Mouse (Mus musculus) heart, embryonic 13.5 days (tissue): Measurements from ENCODE around the gene Mlycd. TPM values are rescaled to one million over a fixed set of nuclear protein-coding genes. Genes with fewer than 3 reads are reported as not detected.

Experiments used
- ATAC-seq: fragments of 200-750 bp; cut with Nextera tagmentation; 2 replicates; pipeline ENCODE4 v1.8.0; 2017; ENCODE audit warnings: moderate TSS enrichment; ENCODE audit not compliant: insufficient number of reproducible peaks, low FRiP score, low TSS enrichment; ENCODE audit errors: extremely low read depth
- H3K27ac ChIP-seq: fragments of 300-500 bp; sonication (generic); replicated peaks from 2 replicates; pipeline ENCODE4 v1.5.1; 2015; ENCODE audit warnings: moderate library complexity, mild to moderate bottlenecking, inconsistent platforms
- H3K27me3 ChIP-seq: fragments of 300-500 bp; sonication (generic); replicated peaks from 2 replicates; pipeline ENCODE4 v1.6.1; 2015; ENCODE audit warnings: mild to moderate bottlenecking, inconsistent platforms
- H3K36me3 ChIP-seq: fragments of 300-500 bp; sonication (generic); 2 replicates; pipeline ENCODE4 v1.6.1; 2015; ENCODE audit warnings: mild to moderate bottlenecking, inconsistent platforms
- H3K4me1 ChIP-seq: fragments of 300-500 bp; sonication (generic); 2 replicates; pipeline ENCODE4 v1.6.1; 2015; ENCODE audit warnings: inconsistent platforms
- H3K4me2 ChIP-seq: fragments of 300-500 bp; sonication (generic); 2 replicates; pipeline ENCODE4 v1.6.1; 2015; ENCODE audit warnings: inconsistent platforms, mild to moderate bottlenecking, moderate library complexity
- H3K4me3 ChIP-seq: fragments of 300-500 bp; sonication (generic); 2 replicates; pipeline ENCODE4 v1.5.1; 2015; ENCODE audit warnings: moderate library complexity, mild to moderate bottlenecking, inconsistent platforms
- H3K9ac ChIP-seq: fragments of 300-500 bp; sonication (generic); 2 replicates; pipeline ENCODE4 v1.6.1; 2015; ENCODE audit warnings: inconsistent platforms, mild to moderate bottlenecking, moderate library complexity
- H3K9me3 ChIP-seq: fragments of 300-500 bp; sonication (generic); 2 replicates; pipeline ENCODE4 v1.6.1; 2016; ENCODE audit warnings: inconsistent platforms
- WGBS: fragments of 180-500 bp; shearing (Covaris S2); methylation state at CpG from one replicate; pipeline ENCODE4 v1.1.7; 2015; ENCODE audit warnings: mixed read lengths; 5-methylcytosine and 5-hydroxymethylcytosine counted together
- polyA plus RNA-seq: library from polyadenylated mRNA; unstranded; fragments of >200 nt; fragmentation: Nextera tagmentation; extraction: Ambion mirVana; gene quantifications from 2 replicates; pipeline ENCODE4 v1.2.1, GENCODE M21; 2015

Gene Mlycd
- polyA plus RNA-seq, 1 experiment from 2014 or later: 17.0 TPM

DNA sequence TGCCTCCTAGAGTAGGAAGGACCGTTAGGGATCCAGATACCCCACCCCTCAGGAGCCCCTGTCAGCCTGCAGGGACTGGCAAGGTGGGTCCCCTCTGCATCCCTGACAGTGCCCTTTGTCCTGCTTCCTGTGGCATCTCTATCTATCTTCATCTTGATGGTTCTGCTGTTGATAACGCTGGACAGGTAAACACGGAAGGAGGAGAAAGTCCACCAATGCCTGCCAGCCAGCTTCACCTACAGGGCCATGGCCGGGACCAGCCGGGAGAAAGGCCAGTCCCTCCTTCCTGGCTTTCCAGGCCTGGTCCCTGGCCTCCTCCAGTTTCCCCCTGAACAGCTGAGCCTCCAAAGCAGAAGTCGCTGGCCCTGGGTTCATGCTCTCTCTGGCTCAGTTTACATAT lies 39.9 kb downstream of the Mlycd start:
- Histone ChIP-seq H3K27ac (no peak overlapping the region), H3K9me3 (no peaks in the 10 kb centered on the region), H3K4me1 (peaks cover 11% of the 10 kb centered on the region), H3K36me3 (no peaks in the 10 kb centered on the region), H3K9ac (no peak overlapping the region), H3K4me3 (no peak overlapping the region), H3K4me2 (no peak overlapping the region), H3K27me3 (peaks cover 7% of the 10 kb centered on the region)
- 69% methylated on average over 6 of the region's 6 CpGs for WGBS
- no peak for ATAC-seq

DNA sequence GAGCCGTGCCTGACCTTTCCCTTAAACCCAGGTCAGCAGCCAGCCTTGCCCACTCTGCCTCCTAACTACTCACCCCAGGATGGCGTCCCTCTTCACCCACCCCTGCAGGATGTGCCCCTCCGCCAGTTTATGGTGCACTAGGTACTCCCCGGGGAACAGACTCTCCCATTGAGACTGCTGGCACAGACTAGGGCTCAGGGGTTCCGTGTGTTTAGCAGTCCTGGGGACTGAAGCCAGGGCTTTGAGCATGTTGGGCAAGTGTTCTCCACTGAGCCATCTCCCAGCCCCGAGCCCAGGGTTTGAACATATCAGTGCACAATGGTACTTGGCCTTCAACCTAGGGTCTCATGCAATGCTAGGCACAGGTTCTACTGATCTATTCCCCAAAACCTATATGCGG lies 40.8 kb downstream of the Mlycd start:
- H3K9me3 ChIP-seq: no peaks in the 10 kb centered on the region
- peaks cover 18% of the 10 kb centered on the region for H3K4me1 ChIP-seq
- WGBS: 81% methylated on average over 7 of the region's 7 CpGs
- H3K36me3 ChIP-seq: no peaks in the 10 kb centered on the region
- H3K4me3 ChIP-seq: no peak overlapping the region
- peaks cover 13% of the 10 kb centered on the region for H3K27me3 ChIP-seq
- no peak for ATAC-seq
- no peak overlapping the region for H3K9ac ChIP-seq
- no peak overlapping the region for H3K4me2 ChIP-seq
- no peak overlapping the region for H3K27ac ChIP-seq

DNA sequence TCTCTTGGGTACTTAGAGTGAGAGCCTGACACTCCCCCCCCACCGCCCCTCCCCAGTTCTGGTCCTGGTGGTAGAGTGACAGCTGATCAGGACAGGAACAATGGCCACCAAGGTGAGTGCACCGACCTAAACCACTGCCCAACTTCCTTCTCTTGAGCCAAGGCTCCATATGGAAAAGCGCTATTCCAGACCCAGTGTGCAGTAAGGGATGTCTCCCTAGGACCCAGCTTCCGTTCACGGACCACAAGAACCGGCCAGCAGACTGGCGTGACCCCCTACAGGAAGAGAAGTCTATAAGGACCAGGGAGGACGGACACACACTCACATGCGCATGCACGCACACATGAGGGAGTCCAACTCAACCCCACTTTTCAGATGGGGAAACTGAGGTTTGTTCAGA lies 41.7 kb downstream of the Mlycd start:
- H3K4me3 ChIP-seq: no peak overlapping the region
- peak overlapping the region; percentile 31; the same call in 1 of the 2 replicates for H3K4me2 ChIP-seq
- ATAC-seq: no peak
- peaks cover 24% of the 10 kb centered on the region for H3K4me1 ChIP-seq
- no peaks in the 10 kb centered on the region for H3K9me3 ChIP-seq
- H3K27me3 ChIP-seq: peaks cover 17% of the 10 kb centered on the region
- no peak overlapping the region for H3K9ac ChIP-seq
- WGBS: 90% methylated on average over 10 of the region's 10 CpGs
- no peaks in the 10 kb centered on the region for H3K36me3 ChIP-seq
- no peak overlapping the region for H3K27ac ChIP-seq

DNA sequence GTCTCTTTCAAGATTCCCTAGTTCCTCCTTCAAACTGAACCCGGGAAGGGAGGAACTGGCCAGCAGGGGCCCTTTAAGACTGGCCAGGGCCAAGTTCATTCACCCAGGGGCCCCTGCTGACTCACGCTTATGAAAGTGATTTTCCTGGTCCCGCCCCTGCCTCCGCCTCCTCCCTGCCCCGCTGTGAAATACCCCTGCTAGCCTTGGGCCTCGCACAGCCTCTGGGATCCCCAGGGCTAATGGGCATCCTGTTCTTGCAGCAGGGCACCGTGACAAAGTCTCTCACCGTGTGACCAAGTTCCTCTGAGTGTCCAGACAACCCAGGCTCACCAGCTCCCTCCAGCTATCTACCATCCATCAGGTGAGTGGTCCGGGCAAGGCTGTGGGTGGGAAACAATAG lies 42.3 kb downstream of the Mlycd start:
- WGBS: 14% methylated on average over 9 of the region's 9 CpGs
- H3K4me3 ChIP-seq: 0 out of 2 replicates have a peak overlapping the region, but pooled peaks have one; percentile 6
- H3K9me3 ChIP-seq: no peaks in the 10 kb centered on the region
- H3K9ac ChIP-seq: 0 out of 2 replicates have a peak overlapping the region, but pooled peaks have one; percentile 1
- no peak for ATAC-seq
- peaks cover 24% of the 10 kb centered on the region for H3K27me3 ChIP-seq
- peaks cover 24% of the 10 kb centered on the region for H3K4me1 ChIP-seq
- no peak overlapping the region for H3K27ac ChIP-seq
- H3K36me3 ChIP-seq: no peaks in the 10 kb centered on the region
- H3K4me2 ChIP-seq: peak overlapping the region; percentile 31

DNA sequence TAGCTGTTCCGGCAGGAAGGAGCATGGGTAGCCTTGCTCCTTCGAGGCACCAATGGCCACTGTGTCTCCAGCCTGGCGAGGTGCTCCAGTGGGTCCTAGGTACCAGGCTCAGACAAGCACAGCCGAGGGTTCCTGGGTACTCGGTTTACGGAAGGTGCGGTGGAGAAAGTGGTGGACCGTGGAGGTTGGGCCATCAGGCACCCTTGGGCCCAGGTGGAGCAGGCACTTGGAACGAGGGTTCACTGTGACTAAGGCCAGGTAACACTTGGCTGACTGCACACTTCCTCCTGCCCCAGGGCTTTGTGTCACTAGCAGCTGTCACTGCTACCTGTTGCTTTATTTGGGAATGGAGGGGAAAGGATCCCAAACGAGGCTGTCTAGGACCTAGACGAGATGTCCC lies 42.8 kb downstream of the Mlycd start:
- H3K4me1 ChIP-seq: peaks cover 24% of the 10 kb centered on the region
- no peaks in the 10 kb centered on the region for H3K36me3 ChIP-seq
- ATAC-seq: no peak
- 68% methylated on average over 11 of the region's 11 CpGs for WGBS
- no peak overlapping the region for H3K27ac ChIP-seq
- no peak overlapping the region for H3K4me3 ChIP-seq
- H3K27me3 ChIP-seq: peaks cover 29% of the 10 kb centered on the region
- H3K9ac ChIP-seq: no peak overlapping the region
- H3K9me3 ChIP-seq: no peaks in the 10 kb centered on the region
- peak overlapping the region; percentile 31 for H3K4me2 ChIP-seq

DNA sequence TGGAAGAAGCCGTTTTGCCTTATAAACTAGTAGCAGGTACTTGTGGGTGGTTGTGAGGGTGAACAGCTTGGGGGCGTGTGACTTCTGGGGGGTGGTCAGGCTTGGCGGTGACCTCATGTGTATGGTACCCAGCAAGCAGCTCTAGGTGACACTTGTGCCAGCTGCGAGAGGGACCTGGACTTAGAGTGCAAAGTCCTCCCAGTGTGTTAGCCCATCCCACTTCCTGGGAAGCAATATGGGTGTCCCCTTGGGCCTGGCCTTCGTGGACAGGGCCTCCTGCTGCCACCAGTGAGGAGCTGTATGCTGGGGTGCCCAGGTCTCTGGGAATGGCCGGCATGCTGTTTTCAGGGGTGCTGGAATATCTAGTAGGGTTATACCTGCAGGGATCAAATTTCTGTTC lies 44.2 kb downstream of the Mlycd start:
- no peak overlapping the region for H3K9ac ChIP-seq
- no peaks in the 10 kb centered on the region for H3K36me3 ChIP-seq
- H3K4me3 ChIP-seq: no peak overlapping the region
- ATAC-seq: no peak
- WGBS: 73% methylated on average over 6 of the region's 6 CpGs
- H3K4me2 ChIP-seq: no peak overlapping the region
- no peak overlapping the region for H3K27ac ChIP-seq
- no peaks in the 10 kb centered on the region for H3K9me3 ChIP-seq
- H3K27me3 ChIP-seq: peaks cover 36% of the 10 kb centered on the region
- H3K4me1 ChIP-seq: peaks cover 24% of the 10 kb centered on the region

DNA sequence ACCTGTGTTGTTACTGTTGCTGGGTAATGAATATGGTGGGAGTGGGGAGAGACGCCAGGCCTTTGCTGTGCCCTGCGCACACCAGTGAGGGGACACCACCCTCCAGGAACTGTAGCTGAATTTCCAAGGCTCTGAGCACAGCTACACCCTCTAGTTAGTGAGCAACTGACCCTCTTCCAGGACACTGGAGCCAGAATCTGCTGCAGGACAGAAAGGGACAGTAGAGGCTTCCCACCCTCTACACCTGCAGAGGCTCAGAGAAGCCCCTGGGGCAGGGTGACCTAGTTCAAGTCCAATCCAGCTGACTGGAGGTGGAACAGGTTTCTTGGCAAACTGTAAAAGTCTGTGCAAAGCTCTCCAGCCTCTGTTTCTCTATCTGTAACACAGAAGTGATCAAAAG lies 44.7 kb downstream of the Mlycd start:
- Histone ChIP-seq H3K36me3 (no peaks in the 10 kb centered on the region), H3K27me3 (peaks cover 42% of the 10 kb centered on the region), H3K4me1 (peaks cover 24% of the 10 kb centered on the region), H3K4me2 (no peak overlapping the region), H3K4me3 (no peak overlapping the region), H3K9ac (no peak overlapping the region), H3K27ac (no peak overlapping the region), H3K9me3 (no peaks in the 10 kb centered on the region)
- 86% methylated on average over 2 of the region's 2 CpGs for WGBS
- no peak for ATAC-seq

DNA sequence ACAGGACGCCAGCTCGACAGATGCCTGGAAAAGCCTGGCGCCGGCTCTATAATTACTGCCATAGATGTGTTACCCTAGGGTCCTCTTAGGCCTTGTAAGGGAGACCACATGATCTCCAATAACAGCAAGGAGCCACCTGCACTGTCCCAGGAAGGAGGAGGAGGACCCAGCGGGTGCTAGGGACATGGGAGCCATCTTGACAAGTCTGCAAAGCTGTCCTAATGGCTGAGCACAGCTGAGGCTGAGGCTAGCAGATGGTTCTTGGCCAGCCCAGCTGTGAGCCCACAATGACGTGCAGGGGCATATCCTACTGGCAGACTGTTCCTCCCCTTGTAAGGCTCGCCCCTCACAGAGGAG lies 45.2 kb downstream of the Mlycd start:
- H3K4me1 ChIP-seq: peaks cover 24% of the 10 kb centered on the region
- no peak overlapping the region for H3K27ac ChIP-seq
- no peaks in the 10 kb centered on the region for H3K36me3 ChIP-seq
- H3K4me2 ChIP-seq: no peak overlapping the region
- WGBS: 76% methylated on average over 7 of the region's 7 CpGs
- H3K27me3 ChIP-seq: peaks cover 46% of the 10 kb centered on the region
- no peak for ATAC-seq
- no peak overlapping the region for H3K4me3 ChIP-seq
- peak overlapping the region; percentile 37 for H3K9ac ChIP-seq
- H3K9me3 ChIP-seq: no peaks in the 10 kb centered on the region

DNA sequence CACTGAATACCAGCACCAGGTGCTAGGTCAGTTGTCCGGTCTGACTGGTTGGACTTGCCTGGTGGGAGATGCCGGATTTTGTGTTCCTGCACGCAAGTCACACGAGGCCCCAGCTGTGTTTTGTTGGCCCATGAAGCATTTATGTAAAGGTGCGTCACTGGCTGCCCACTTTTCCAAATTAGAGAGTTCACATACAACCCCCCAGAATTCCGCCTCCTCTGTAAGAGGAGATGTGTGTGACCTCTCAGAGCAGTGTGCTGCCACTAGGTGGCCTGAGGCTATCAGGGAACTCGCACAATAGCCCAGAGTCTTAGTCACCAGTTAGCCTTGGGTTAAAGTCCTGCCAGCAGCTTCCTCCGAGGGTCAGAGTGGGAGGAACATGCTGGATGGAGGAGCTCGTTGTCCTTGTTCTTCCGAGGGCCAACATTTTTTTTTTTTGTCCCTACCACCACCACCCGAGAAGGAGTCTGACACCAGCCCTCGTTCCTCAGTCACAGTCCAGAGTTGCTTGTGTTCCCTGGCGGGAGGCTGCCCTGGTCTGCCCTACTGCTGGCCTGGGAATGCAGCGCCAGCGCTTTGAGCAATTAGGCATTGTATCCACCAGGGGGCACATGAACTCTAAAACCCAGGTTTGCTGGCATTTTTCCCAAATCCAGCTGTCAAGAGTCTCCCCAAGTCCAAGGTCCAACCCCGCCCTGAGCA lies 45.7 kb downstream of the Mlycd start:
- Histone ChIP-seq H3K4me3 (no peak overlapping the region), H3K27me3 (peaks cover 50% of the 10 kb centered on the region), H3K27ac (no peak overlapping the region), H3K9me3 (no peaks in the 10 kb centered on the region), H3K4me1 (peaks cover 24% of the 10 kb centered on the region), H3K4me2 (peak overlapping the region; percentile 44), H3K36me3 (no peaks in the 10 kb centered on the region), H3K9ac (peak overlapping the region; percentile 37; the same call in 1 of the 2 replicates)
- 17% methylated on average over 16 of the region's 16 CpGs for WGBS
- 0 out of 2 replicates have a peak, but pooled peaks have one; percentile 17 for ATAC-seq

DNA sequence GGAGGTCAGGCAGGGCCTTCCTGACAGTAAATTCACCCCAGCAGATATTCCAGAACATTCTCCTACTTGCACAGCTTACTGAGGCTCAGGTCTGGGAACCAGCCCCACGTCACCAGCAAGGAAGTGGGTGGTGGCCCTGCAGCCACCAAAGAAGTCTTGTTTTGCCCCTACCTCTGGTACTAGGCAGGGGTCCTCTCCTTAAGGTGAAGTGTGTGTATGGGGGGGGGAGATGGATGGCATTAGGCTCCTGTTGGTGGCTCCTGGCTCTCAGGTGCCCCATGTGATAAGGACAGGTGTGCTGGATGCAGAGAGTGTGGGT lies 46.2 kb downstream of the Mlycd start:
- no peak overlapping the region for H3K4me3 ChIP-seq
- ATAC-seq: no peak
- H3K27me3 ChIP-seq: peaks cover 53% of the 10 kb centered on the region
- peak overlapping the region; percentile 44 for H3K4me2 ChIP-seq
- peaks cover 24% of the 10 kb centered on the region for H3K4me1 ChIP-seq
- 52% methylated on average over 1 of the region's 1 CpGs for WGBS
- H3K9me3 ChIP-seq: no peaks in the 10 kb centered on the region
- no peaks in the 10 kb centered on the region for H3K36me3 ChIP-seq
- no peak overlapping the region for H3K9ac ChIP-seq
- H3K27ac ChIP-seq: no peak overlapping the region

DNA sequence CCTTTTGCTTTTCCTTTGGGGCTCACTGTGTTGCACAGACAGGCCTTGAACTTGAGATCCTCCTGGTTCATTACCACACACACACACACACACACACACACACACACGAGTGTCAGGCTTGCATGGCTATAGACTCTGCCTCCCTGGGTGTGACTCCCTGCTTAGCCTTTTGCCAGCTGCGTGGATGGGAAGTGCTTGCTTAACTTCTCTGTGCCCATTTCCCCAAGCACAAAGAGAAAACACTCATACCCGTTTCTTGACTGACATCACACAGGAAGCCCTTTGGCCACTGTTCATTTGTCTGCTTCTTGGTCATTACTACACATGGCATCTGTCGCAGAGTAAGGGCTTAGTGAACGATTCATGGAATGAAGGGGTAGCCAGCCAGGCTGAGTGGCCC lies 47.3 kb downstream of the Mlycd start:
- no peak overlapping the region for H3K27ac ChIP-seq
- no peaks in the 10 kb centered on the region for H3K9me3 ChIP-seq
- H3K4me2 ChIP-seq: no peak overlapping the region
- WGBS: 57% methylated on average over 5 of the region's 5 CpGs
- no peak overlapping the region for H3K9ac ChIP-seq
- peaks cover 23% of the 10 kb centered on the region for H3K4me1 ChIP-seq
- H3K27me3 ChIP-seq: peaks cover 61% of the 10 kb centered on the region
- H3K4me3 ChIP-seq: no peak overlapping the region
- ATAC-seq: no peak
- no peaks in the 10 kb centered on the region for H3K36me3 ChIP-seq

DNA sequence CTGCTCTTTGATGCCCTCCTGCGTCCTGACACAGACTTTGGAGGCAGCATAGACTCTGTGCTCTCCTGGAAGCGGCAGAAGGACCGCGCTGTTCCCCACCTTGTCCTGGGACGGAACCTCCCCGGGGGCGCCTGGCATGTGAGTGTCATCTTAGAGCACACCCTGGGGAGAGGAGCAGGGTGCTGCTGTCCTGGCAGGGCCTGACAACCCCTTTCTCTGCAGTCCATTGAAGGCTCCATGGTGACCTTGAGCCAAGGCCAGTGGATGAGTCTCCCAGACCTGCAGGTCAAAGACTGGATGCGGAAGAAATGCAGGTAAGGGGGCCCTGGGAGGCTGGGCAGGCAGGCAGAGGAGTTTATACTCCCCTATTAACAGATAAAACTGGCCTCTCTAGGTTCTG lies 48.3 kb downstream of the Mlycd start:
- peaks cover 22% of the 10 kb centered on the region for H3K4me1 ChIP-seq
- peaks cover 70% of the 10 kb centered on the region for H3K27me3 ChIP-seq
- H3K36me3 ChIP-seq: no peaks in the 10 kb centered on the region
- no peak overlapping the region for H3K9ac ChIP-seq
- H3K27ac ChIP-seq: no peak overlapping the region
- H3K4me3 ChIP-seq: no peak overlapping the region
- H3K9me3 ChIP-seq: no peaks in the 10 kb centered on the region
- no peak overlapping the region for H3K4me2 ChIP-seq
- 90% methylated on average over 8 of the region's 8 CpGs for WGBS
- no peak for ATAC-seq
